Mouse (Mus musculus) lung, adult 2 months (tissue): ENCODE data around the gene Cd2. TPM values are rescaled to one million over a fixed set of nuclear protein-coding genes. Genes with fewer than 3 reads are reported as not detected.

Source experiments
- DNase-seq: peaks from one replicate; pipeline ENCODE4 v3.0.0; 2022
- H3K4me1 ChIP-seq: fragments of 200-500 bp; 2 replicates; pipeline ENCODE4 v1.6.1; 2011; ENCODE audit warnings: low read length; ENCODE audit not compliant: control insufficient read depth, insufficient read depth
- H3K4me3 ChIP-seq: fragments of 200-500 bp; replicated peaks from 2 replicates; pipeline ENCODE3; 2011; ENCODE audit warnings: low read depth, mild to moderate bottlenecking, control low read depth, low read length; ENCODE audit errors: extremely low read depth
- CTCF ChIP-seq: fragments of 200-500 bp; IDR thresholded peaks from 2 replicates; pipeline ENCODE4 v1.5.1; 2011; ENCODE audit warnings: mild to moderate bottlenecking, low read length, control low read depth; ENCODE audit not compliant: insufficient read depth
- POLR2A ChIP-seq: fragments of 200-500 bp; IDR thresholded peaks from 2 replicates; pipeline ENCODE4 v1.6.1; 2011; ENCODE audit warnings: low read depth, mild to moderate bottlenecking, control low read depth, low read length, borderline replicate concordance; ENCODE audit errors: extremely low read depth
- WGBS: fragments of 180-500 bp; shearing (Covaris S2); methylation state at CpG from one replicate; pipeline ENCODE4 v1.1.7; 2018; 5-methylcytosine and 5-hydroxymethylcytosine counted together
- polyA plus RNA-seq: library from polyadenylated mRNA; depleted of rRNA; stranded (reverse); fragments of >200 nt; gene quantifications from 2 replicates; pipeline ENCODE4 v1.2.3, GENCODE M21; 2012; rRNA removed

Gene Cd2
- polyA plus RNA-seq, 1 experiment = 11.4 TPM

DNA sequence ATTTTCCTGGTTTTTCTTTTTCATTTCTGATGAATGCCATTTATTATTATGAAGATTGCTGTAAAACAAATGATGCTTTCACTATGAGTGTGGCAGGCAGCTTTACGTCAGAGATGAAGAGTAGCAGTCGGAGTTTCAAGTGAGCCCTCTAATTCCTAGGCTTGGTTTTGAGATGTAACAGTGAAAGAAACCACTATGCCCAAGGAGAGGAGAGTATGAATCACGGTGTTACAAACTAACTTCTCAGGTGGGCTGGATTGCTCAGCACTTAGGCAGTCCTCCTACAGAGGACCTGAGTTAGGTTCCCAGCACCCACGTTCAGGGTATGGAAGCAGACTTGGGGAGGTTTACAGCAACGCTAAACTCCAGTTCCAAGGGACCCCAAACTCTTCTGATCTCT, 52.4 kb downstream of the Cd2 start:
- H3K4me3 ChIP-seq = no peak overlapping the region
- H3K4me1 ChIP-seq = no peaks in the 10 kb centered on the region
- WGBS = 96% methylated on average over 5 of the region's 5 CpGs
- DNase-seq = no peak
- TF ChIP-seq CTCF (no peak), POLR2A (no peak)

- H3K4me3 ChIP-seq = no peak overlapping the region
- TF ChIP-seq POLR2A (no peak), CTCF (no peak)
- no peaks in the 10 kb centered on the region for H3K4me1 ChIP-seq
- DNase-seq = no peak
- WGBS = 95% methylated on average over 5 of the region's 5 CpGs
Measured at GRCm38 (mm10) chr3:101233424-101233823, 54.3 kb downstream of the Cd2 start.

- DNase-seq = no peak
- Histone ChIP-seq H3K4me3 (no peak overlapping the region), H3K4me1 (no peaks in the 10 kb centered on the region)
- 61% methylated on average over 8 of the region's 8 CpGs for WGBS
- TF ChIP-seq POLR2A (no peak), CTCF (no peak)
Measured at GRCm38 (mm10) chr3:101232570-101232969, 55.2 kb downstream of the Cd2 start.

DNA sequence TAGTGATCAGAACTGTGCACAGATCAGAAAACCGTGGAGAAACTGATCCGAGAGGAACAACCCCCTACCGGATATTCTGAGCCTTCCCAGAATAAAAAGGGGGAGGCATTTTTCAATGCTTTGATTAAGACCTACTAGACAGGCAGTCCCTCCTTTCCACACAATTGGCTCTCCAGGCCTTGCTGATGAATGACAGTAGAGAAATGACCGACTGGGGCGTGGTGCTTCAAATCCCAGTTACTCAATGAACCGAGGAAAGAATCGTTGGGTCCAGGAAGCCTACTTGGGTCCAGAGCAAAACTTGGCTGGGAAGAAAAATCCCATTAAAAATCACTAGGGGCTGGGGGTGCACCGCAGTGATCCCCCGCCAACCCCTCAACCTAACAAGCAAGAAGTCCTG, 57.5 kb downstream of the Cd2 start:
- no peak overlapping the region for H3K4me3 ChIP-seq
- no peak for DNase-seq
- no peak for TF ChIP-seq CTCF
- TF ChIP-seq POLR2A = no peak
- no peaks in the 10 kb centered on the region for H3K4me1 ChIP-seq
- WGBS = 78% methylated on average over 9 of the region's 9 CpGs

- H3K4me1 ChIP-seq = no peaks in the 10 kb centered on the region
- WGBS = 68% methylated on average over 5 of the region's 5 CpGs
- H3K4me3 ChIP-seq = no peak overlapping the region
- TF ChIP-seq CTCF (no peak), POLR2A (no peak)
- no peak for DNase-seq
Measured at GRCm38 (mm10) chr3:101229551-101229930, 58.2 kb downstream of the Cd2 start.

GRCm38 (mm10) chr3:101228868-101229550, 58.7 kb downstream of the Cd2 start:
- TF ChIP-seq CTCF (no peak), POLR2A (no peak)
- H3K4me3 ChIP-seq = no peak overlapping the region
- no peaks in the 10 kb centered on the region for H3K4me1 ChIP-seq
- DNase-seq = no peak
- 87% methylated on average over 13 of the region's 13 CpGs for WGBS

GRCm38 (mm10) chr3:101228066-101228465, 59.7 kb downstream of the Cd2 start:
- TF ChIP-seq POLR2A = no peak
- no peak for TF ChIP-seq CTCF
- no peak for DNase-seq
- H3K4me1 ChIP-seq = no peaks in the 10 kb centered on the region
- WGBS = 85% methylated on average over 5 of the region's 5 CpGs
- no peak overlapping the region for H3K4me3 ChIP-seq

Other genes starting within 250 kb of the Cd2 start
- 63.0 and 81.5 TPM in 2 replicates for gene Ptgfrn, start 177.7 kb downstream of the Cd2 start, polyA plus RNA-seq
- 7.3 and 8.0 TPM in 2 replicates for gene Igsf3, start 89.1 kb upstream of the Cd2 start, polyA plus RNA-seq